7 mouse cellular contexts compared by ENCODE assay signal in genomic region chr12:19646071-19646470, GRCm38 (mm10).
DNase-seq lines count a peak whose midpoint lies in the region.

No protein-coding gene starts in this region.

- DNase-seq in adrenal gland, adult (ENCODE audit: inconsistent age in 2 of 2, low spot score in 1 of 2) = peak; percentile 2 to 15
- DNase-seq in cerebellum, adult 11 months = peak; percentile 0
- peak; percentile 2 for DNase-seq in cerebellum, adult 9-11 months
- DNase-seq in heart, adult 9 months (ENCODE audit: low spot score in 2 of 2) = peak; percentile 0 to 5
- DNase-seq in layer of hippocampus, adult 9-11 months = peak; percentile 3
- DNase-seq in lung, postnatal 25 days (ENCODE audit: low spot score) = peak; percentile 0
- DNase-seq in right cerebral cortex, postnatal 10 days (ENCODE audit: low spot score in 2 of 2) = peak; percentile 8 to 14

Comparison
In these comparisons a context has a peak if more than half of its experiments do, and no peak if none do; other contexts are left out.
1. Peak in every context shown above with its lines: DNase-seq.